Mouse (Mus musculus): ENCODE measurements around the gene Olfr397. TPM values are rescaled to one million over a fixed set of nuclear protein-coding genes. Genes with fewer than 3 reads are reported as not detected.

Gene Olfr397
- polyA plus RNA-seq (2014; fragmentation: Nextera tagmentation; extraction: Ambion mirVana): not detected in 2 replicates

DNA sequence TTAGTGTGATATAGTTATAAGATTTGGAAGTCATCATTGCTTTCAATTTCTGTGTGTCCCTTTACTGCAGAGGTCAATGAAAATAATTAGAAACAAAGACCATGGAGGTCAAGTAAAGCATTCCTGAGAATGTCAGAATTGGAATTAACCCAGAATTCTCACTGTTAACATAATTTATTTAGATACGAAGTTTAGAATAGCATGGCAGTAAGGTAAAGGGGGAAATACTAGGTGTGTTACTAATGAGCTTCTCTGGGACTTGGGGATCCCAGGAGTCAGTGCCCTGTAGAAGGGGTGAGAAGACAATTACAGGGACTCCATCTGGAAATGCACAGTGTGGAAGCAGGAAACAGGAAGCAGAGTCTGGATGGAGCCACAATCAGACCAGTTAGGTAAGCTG, at the start of gene Olfr397:
Gene Olfr397 (plus strand): TSS at position 301 of the 400 bp plus-strand sequence.
- no peak for DNase-seq (ENCODE audit: low spot score)
- Histone ChIP-seq H3K4me1 (ENCODE audit: control insufficient read depth, insufficient read depth, low read length) (no peaks in the 10 kb centered on the region), H3K9me3 (ENCODE audit: control insufficient read depth, low read length) (peaks cover 3% of the 10 kb centered on the region; the same call in 1 of the 2 replicates), H3K27me3 (ENCODE audit: control insufficient read depth, insufficient read depth, low read length) (no peaks in the 10 kb centered on the region), H3K4me2 (ENCODE audit: low read depth) (no peak within 1 kb of the TSS), H3K9ac (ENCODE audit: low read length) (no peak within 1 kb of the TSS), H3K4me3 (ENCODE audit: low read depth, low read length) (no peak within 1 kb of the TSS), H3K27ac (ENCODE audit: low read depth, low read length) (no peak within 1 kb of the TSS), H3K36me3 (ENCODE audit: control insufficient read depth, insufficient read depth, low read length) (no peaks in the 10 kb centered on the region)
- WGBS: 79% methylated on average over 1 of the region's 1 CpGs
- no peak for ATAC-seq (ENCODE audit: insufficient read depth, low FRiP score, low TSS enrichment)

DNA sequence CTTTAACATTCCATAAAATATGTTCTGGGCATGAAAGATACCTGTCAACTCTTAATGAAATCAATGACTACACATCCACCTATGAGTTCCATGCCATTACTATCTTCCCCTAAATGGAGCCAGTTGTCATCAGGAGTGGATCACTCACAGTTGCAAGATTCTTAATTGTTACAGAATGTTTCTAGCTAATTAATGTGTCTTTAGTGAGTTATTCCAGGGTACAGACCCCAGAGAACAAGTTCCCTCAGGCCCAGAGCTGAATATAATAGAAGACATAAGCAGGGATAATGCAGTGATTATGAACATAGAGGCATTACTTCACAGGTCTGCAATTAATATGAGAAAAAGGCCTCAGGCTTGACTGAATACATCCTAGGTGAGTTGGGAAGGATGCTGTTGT, 24.2 kb upstream of the Olfr397 start, which contains the start of gene Olfr23:
Gene Olfr23 (plus strand): TSS at position 301 of the 400 bp plus-strand sequence.
- Histone ChIP-seq H3K4me2 (ENCODE audit: low read depth) (no peak within 1 kb of the TSS), H3K9ac (ENCODE audit: low read length) (no peak within 1 kb of the TSS), H3K27me3 (ENCODE audit: control insufficient read depth, insufficient read depth, low read length) (no peaks in the 10 kb centered on the region), H3K4me3 (ENCODE audit: low read depth, low read length) (no peak within 1 kb of the TSS), H3K27ac (ENCODE audit: low read depth, low read length) (no peak within 1 kb of the TSS), H3K36me3 (ENCODE audit: control insufficient read depth, insufficient read depth, low read length) (no peaks in the 10 kb centered on the region), H3K9me3 (ENCODE audit: control insufficient read depth, low read length) (0 out of 2 replicates have a peak, but pooled peaks cover 4% of the 10 kb centered on the region), H3K4me1 (ENCODE audit: control insufficient read depth, insufficient read depth, low read length) (no peaks in the 10 kb centered on the region)
- DNase-seq (ENCODE audit: low spot score) (no peak), ATAC-seq (ENCODE audit: insufficient read depth, low FRiP score, low TSS enrichment) (no peak)

DNA sequence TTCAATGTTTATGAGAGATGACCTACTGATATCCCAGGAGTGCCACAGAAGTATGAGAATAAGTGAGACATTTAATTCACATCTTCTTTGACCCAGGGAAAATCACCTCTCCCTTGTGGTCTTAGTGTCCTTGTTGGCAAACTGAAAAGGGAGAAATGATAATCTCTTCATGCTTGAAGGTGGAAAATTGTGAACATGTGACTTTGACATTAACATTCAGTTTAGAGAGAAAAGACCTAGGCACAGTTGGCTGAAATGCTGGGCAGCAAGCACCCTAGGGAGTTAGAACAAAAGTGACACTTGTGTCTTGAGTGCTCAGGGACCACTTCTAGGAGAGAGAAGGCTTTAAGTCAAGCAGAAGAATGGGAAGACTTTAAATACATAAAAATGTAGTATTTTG, 29.7 kb downstream of the Olfr397 start, which contains the start of gene Olfr398:
Gene Olfr398 (minus strand): TSS at position 101 of the 400 bp plus-strand sequence.
- H3K36me3 ChIP-seq (ENCODE audit: control insufficient read depth, insufficient read depth, low read length): no peaks in the 10 kb centered on the region
- no peaks in the 10 kb centered on the region for H3K27me3 ChIP-seq (ENCODE audit: control insufficient read depth, insufficient read depth, low read length)
- no peak within 1 kb of the TSS for H3K4me2 ChIP-seq (ENCODE audit: low read depth)
- no peaks in the 10 kb centered on the region for H3K4me1 ChIP-seq (ENCODE audit: control insufficient read depth, insufficient read depth, low read length)
- no peak for DNase-seq (ENCODE audit: low spot score)
- no peak for ATAC-seq (ENCODE audit: insufficient read depth, low FRiP score, low TSS enrichment)
- H3K27ac ChIP-seq (ENCODE audit: low read depth, low read length): no peak within 1 kb of the TSS
- H3K9me3 ChIP-seq (ENCODE audit: control insufficient read depth, low read length): 0 out of 2 replicates have a peak, but pooled peaks cover 6% of the 10 kb centered on the region
- no peak within 1 kb of the TSS for H3K4me3 ChIP-seq (ENCODE audit: low read depth, low read length)
- H3K9ac ChIP-seq (ENCODE audit: low read length): no peak within 1 kb of the TSS

- no peak overlapping the region for H3K4me3 ChIP-seq (ENCODE audit: low read depth, low read length)
- ATAC-seq (ENCODE audit: insufficient read depth, low FRiP score, low TSS enrichment) (no peak), DNase-seq (ENCODE audit: low spot score) (no peak)
- no peak overlapping the region for H3K27ac ChIP-seq (ENCODE audit: low read depth, low read length)
- no peaks in the 10 kb centered on the region for H3K4me1 ChIP-seq (ENCODE audit: control insufficient read depth, insufficient read depth, low read length)
- no peaks in the 10 kb centered on the region for H3K27me3 ChIP-seq (ENCODE audit: control insufficient read depth, insufficient read depth, low read length)
- no peak overlapping the region for H3K4me2 ChIP-seq (ENCODE audit: low read depth)
- 0 out of 2 replicates have a peak, but pooled peaks cover 6% of the 10 kb centered on the region for H3K9me3 ChIP-seq (ENCODE audit: control insufficient read depth, low read length)
- no peaks in the 10 kb centered on the region for H3K36me3 ChIP-seq (ENCODE audit: control insufficient read depth, insufficient read depth, low read length)
- no peak overlapping the region for H3K9ac ChIP-seq (ENCODE audit: low read length)
These were observed 32.5 kb downstream of the Olfr397 start for GRCm38 (mm10) chr11:73993115-73993514.

Other genes starting within 250 kb of the Olfr397 start
- not detected in 2 replicates for gene Olfr389, start 180.1 kb upstream of the Olfr397 start, polyA plus RNA-seq (2014; fragmentation: Nextera tagmentation; extraction: Ambion mirVana)
- gene Olfr390, start 177.9 kb upstream of the Olfr397 start, polyA plus RNA-seq (2014; fragmentation: Nextera tagmentation; extraction: Ambion mirVana): not detected in 2 replicates
- gene Olfr391-ps, start 157.8 kb upstream of the Olfr397 start, polyA plus RNA-seq (2014; fragmentation: Nextera tagmentation; extraction: Ambion mirVana): not detected in 2 replicates
- not detected in 2 replicates for gene Olfr392, start 143.8 kb upstream of the Olfr397 start, polyA plus RNA-seq (2014; fragmentation: Nextera tagmentation; extraction: Ambion mirVana)
- gene Olfr393, start 109.4 kb upstream of the Olfr397 start, polyA plus RNA-seq (2014; fragmentation: Nextera tagmentation; extraction: Ambion mirVana): not detected in 2 replicates
- not detected in 2 replicates for gene Olfr394, start 70.0 kb upstream of the Olfr397 start, polyA plus RNA-seq (2014; fragmentation: Nextera tagmentation; extraction: Ambion mirVana)
- not detected in 2 replicates for gene Olfr395, start 51.5 kb upstream of the Olfr397 start, polyA plus RNA-seq (2014; fragmentation: Nextera tagmentation; extraction: Ambion mirVana)
- gene Olfr23, start 24.1 kb upstream of the Olfr397 start, polyA plus RNA-seq (2014; fragmentation: Nextera tagmentation; extraction: Ambion mirVana): not detected in 2 replicates
- gene Olfr398, start 29.6 kb downstream of the Olfr397 start, polyA plus RNA-seq (2014; fragmentation: Nextera tagmentation; extraction: Ambion mirVana): not detected in 2 replicates
- gene Olfr139, start 95.7 kb downstream of the Olfr397 start, polyA plus RNA-seq (2014; fragmentation: Nextera tagmentation; extraction: Ambion mirVana): not detected in 2 replicates
- not detected in 2 replicates for gene Olfr399, start 95.8 kb downstream of the Olfr397 start, polyA plus RNA-seq (2014; fragmentation: Nextera tagmentation; extraction: Ambion mirVana)
- gene Zfp616, start 109.1 kb downstream of the Olfr397 start, polyA plus RNA-seq (2014; fragmentation: Nextera tagmentation; extraction: Ambion mirVana): not detected in 2 replicates
- not detected in 2 replicates for gene Olfr401, start 152.9 kb downstream of the Olfr397 start, polyA plus RNA-seq (2014; fragmentation: Nextera tagmentation; extraction: Ambion mirVana)
- gene Olfr402, start 192.7 kb downstream of the Olfr397 start, polyA plus RNA-seq (2014; fragmentation: Nextera tagmentation; extraction: Ambion mirVana): not detected in 2 replicates
- gene Olfr403, start 225.4 kb downstream of the Olfr397 start, polyA plus RNA-seq (2014; fragmentation: Nextera tagmentation; extraction: Ambion mirVana): not detected in 2 replicates

Data from neural tube, embryonic 11.5 days (tissue).